Mouse (Mus musculus): ENCODE measurements around the gene Ldha.

GRCm38 (mm10) chr7:46796779-46797178 is 44.5 kb upstream of the Ldha start:
- no peak for TF ChIP-seq CTCF (IDR thresholded peaks at IDR 0.05; ENCODE audit: control insufficient read depth, insufficient read depth, low read length)
- TF ChIP-seq POLR2A (IDR thresholded peaks at IDR 0.05; ENCODE audit: borderline replicate concordance, control insufficient read depth, low read depth, low read length) = no peak

Measured in bone marrow, adult 2 months (tissue).